Mouse (Mus musculus): ENCODE measurements at regions not wholly inside any gene's neighbourhood (a gene's known extent, or its start where the extent isn't known, plus 50 kb on each side); places are given as distances from the start of the nearest gene placed in this dataset.

GRCm38 (mm10) chr8:11103745-11104607, 95.7 kb upstream of the Irs2 start:
- TF ChIP-seq POLR2A (IDR thresholded peaks at IDR 0.05; ENCODE audit: borderline replicate concordance, insufficient read depth, low read length) (no peak), CTCF (IDR thresholded peaks at IDR 0.05; ENCODE audit: borderline replicate concordance, insufficient read depth, low read depth, low read length) (no peak)

Data from cerebellum, adult 2 months (tissue).